Mouse (Mus musculus) limb, embryonic 10.5 days (tissue): ENCODE data around the gene Ndufs2. TPM values are rescaled to one million over a fixed set of nuclear protein-coding genes. Genes with fewer than 3 reads are reported as not detected.
A peak's percentile ranks its signal among the peaks of the same experiment; 100 is the strongest.

ENCODE experiments used
- DNase-seq: peaks from one replicate; pipeline ENCODE4 v3.0.0-alpha.2; 2017; ENCODE audit warnings: low spot score
- H3K27ac ChIP-seq: fragments of 300-500 bp; sonication (generic); 2 replicates; pipeline ENCODE4 v1.5.1; 2016; ENCODE audit warnings: mild to moderate bottlenecking
- H3K27me3 ChIP-seq: fragments of 300-500 bp; sonication (generic); 2 replicates; pipeline ENCODE4 v1.6.1; 2016; ENCODE audit warnings: low read depth, mild to moderate bottlenecking; ENCODE audit not compliant: poor library complexity, severe bottlenecking
- H3K36me3 ChIP-seq: fragments of 300-500 bp; sonication (generic); 2 replicates; pipeline ENCODE4 v1.6.1; 2016; ENCODE audit warnings: mild to moderate bottlenecking, moderate library complexity
- H3K4me1 ChIP-seq: fragments of 300-500 bp; sonication (generic); 2 replicates; pipeline ENCODE4 v1.6.1; 2016
- H3K4me3 ChIP-seq: fragments of 300-500 bp; sonication (generic); 2 replicates; pipeline ENCODE4 v1.5.1; 2016; ENCODE audit warnings: mild to moderate bottlenecking, moderate library complexity
- H3K9me3 ChIP-seq: fragments of 300-500 bp; sonication (generic); replicated peaks from 2 replicates; pipeline ENCODE4 v1.6.1; 2016; ENCODE audit warnings: mild to moderate bottlenecking
- WGBS: fragments of 180-500 bp; shearing (Covaris S2); methylation state at CpG from one replicate; pipeline ENCODE4 v1.1.7; 2016; 5-methylcytosine and 5-hydroxymethylcytosine counted together
- polyA plus RNA-seq: library from polyadenylated mRNA; unstranded; fragments of >200 nt; fragmentation: Nextera tagmentation; extraction: Ambion mirVana; gene quantifications from 2 replicates; pipeline ENCODE4 v1.2.1, GENCODE M21; 2016

Gene Ndufs2
- polyA plus RNA-seq, 1 experiment from 2014 or later, result 312 TPM

GRCm38 (mm10) chr1:171229750-171230149, 21.4 kb downstream of the Ndufs2 start:
- H3K36me3 ChIP-seq, result peaks cover 16% of the 10 kb centered on the region
- no peaks in the 10 kb centered on the region for H3K9me3 ChIP-seq
- H3K4me1 ChIP-seq, result peaks cover 32% of the 10 kb centered on the region
- peak; percentile 44 for DNase-seq
- H3K4me3 ChIP-seq, result 0 out of 2 replicates have a peak overlapping the region, but pooled peaks have one; percentile 4
- no peaks in the 10 kb centered on the region for H3K27me3 ChIP-seq
- peak overlapping the region; percentile 85 for H3K27ac ChIP-seq
- 47% methylated on average over 6 of the region's 6 CpGs for WGBS

- H3K4me1 ChIP-seq, result peaks cover 36% of the 10 kb centered on the region
These were observed 23.3 kb downstream of the Ndufs2 start for GRCm38 (mm10) chr1:171227879-171228278.

GRCm38 (mm10) chr1:171226780-171227179, 24.4 kb downstream of the Ndufs2 start:
- WGBS, result 57% methylated on average over 4 of the region's 4 CpGs
- DNase-seq, result no peak
- Histone ChIP-seq H3K4me3 (no peak overlapping the region), H3K27me3 (no peaks in the 10 kb centered on the region), H3K9me3 (no peaks in the 10 kb centered on the region), H3K27ac (no peak overlapping the region), H3K36me3 (no peaks in the 10 kb centered on the region), H3K4me1 (peaks cover 37% of the 10 kb centered on the region)

More at GRCm38 (mm10) chr1:171227879-171228278, 23.3 kb downstream of the Ndufs2 start:
- no peak overlapping the region for H3K4me3 ChIP-seq
- H3K27me3 ChIP-seq, result no peaks in the 10 kb centered on the region
- WGBS, result 80% methylated on average over 1 of the region's 1 CpGs
- H3K36me3 ChIP-seq, result no peaks in the 10 kb centered on the region
- H3K9me3 ChIP-seq, result no peaks in the 10 kb centered on the region
- DNase-seq, result no peak
- no peak overlapping the region for H3K27ac ChIP-seq

- peaks cover 32% of the 10 kb centered on the region for H3K4me1 ChIP-seq
- no peak for DNase-seq
- H3K9me3 ChIP-seq, result no peaks in the 10 kb centered on the region
- H3K36me3 ChIP-seq, result peaks cover 4% of the 10 kb centered on the region
- no peaks in the 10 kb centered on the region for H3K27me3 ChIP-seq
- WGBS, result 83% methylated on average over 5 of the region's 5 CpGs
- H3K4me3 ChIP-seq, result no peak within 1 kb of the TSS
- H3K27ac ChIP-seq, result peak within 1 kb of the TSS; percentile 25; the same call in 1 of the 2 replicates
These were observed 26.3 kb downstream of the Ndufs2 start, which contains the start of gene Apoa2 for GRCm38 (mm10) chr1:171224857-171225256. Gene Apoa2 (plus strand): TSS chr1:171225054.

- H3K4me3 ChIP-seq, result no peak overlapping the region
- no peaks in the 10 kb centered on the region for H3K9me3 ChIP-seq
- DNase-seq, result no peak
- no peak overlapping the region for H3K27ac ChIP-seq
- H3K36me3 ChIP-seq, result peaks cover 14% of the 10 kb centered on the region
- H3K4me1 ChIP-seq, result peaks cover 25% of the 10 kb centered on the region
- 81% methylated on average over 2 of the region's 2 CpGs for WGBS
- no peaks in the 10 kb centered on the region for H3K27me3 ChIP-seq
These were observed 27.4 kb downstream of the Ndufs2 start for GRCm38 (mm10) chr1:171223796-171224195.

GRCm38 (mm10) chr1:171223168-171223567, 28.0 kb downstream of the Ndufs2 start:
- Histone ChIP-seq H3K27ac (peak overlapping the region; percentile 87), H3K4me1 (peaks cover 25% of the 10 kb centered on the region), H3K36me3 (peaks cover 20% of the 10 kb centered on the region), H3K9me3 (no peaks in the 10 kb centered on the region), H3K27me3 (no peaks in the 10 kb centered on the region), H3K4me3 (peak overlapping the region; percentile 70)
- WGBS, result 83% methylated on average over 6 of the region's 6 CpGs
- DNase-seq, result no peak

GRCm38 (mm10) chr1:171222238-171223155, 28.7 kb downstream of the Ndufs2 start, which contains the start of gene Tomm40l:
Gene Tomm40l (minus strand): TSS chr1:171222514.
- H3K27me3 ChIP-seq, result no peaks in the 10 kb centered on the region
- H3K27ac ChIP-seq, result peak within 1 kb of the TSS; percentile 87
- peak; percentile 83 for DNase-seq
- no peaks in the 10 kb centered on the region for H3K9me3 ChIP-seq
- peak within 1 kb of the TSS; percentile 70 for H3K4me3 ChIP-seq
- H3K4me1 ChIP-seq, result peaks cover 25% of the 10 kb centered on the region
- 3% methylated on average over 28 of the region's 28 CpGs for WGBS
- peaks cover 20% of the 10 kb centered on the region for H3K36me3 ChIP-seq

GRCm38 (mm10) chr1:171221281-171222193, 29.7 kb downstream of the Ndufs2 start:
- H3K9me3 ChIP-seq, result no peaks in the 10 kb centered on the region
- no peaks in the 10 kb centered on the region for H3K27me3 ChIP-seq
- whole genome bisulfite sequencing, result 7% methylated on average over 22 of the region's 22 CpGs
- H3K27ac ChIP-seq, result peak overlapping the region; percentile 87
- H3K4me1 ChIP-seq, result peaks cover 25% of the 10 kb centered on the region
- H3K36me3 ChIP-seq, result peaks cover 20% of the 10 kb centered on the region
- DNase-seq, result peak; percentile 40
- peak overlapping the region; percentile 70 for H3K4me3 ChIP-seq

- peak; percentile 92 for DNase-seq
- H3K27me3 ChIP-seq, result no peaks in the 10 kb centered on the region
- H3K27ac ChIP-seq, result no peak overlapping the region; the same call in 1 of the 2 replicates
- peaks cover 20% of the 10 kb centered on the region for H3K36me3 ChIP-seq
- no peaks in the 10 kb centered on the region for H3K9me3 ChIP-seq
- WGBS, result 12% methylated on average over 10 of the region's 10 CpGs
- peaks cover 25% of the 10 kb centered on the region for H3K4me1 ChIP-seq
- peak overlapping the region; percentile 70 for H3K4me3 ChIP-seq
These were observed 30.3 kb downstream of the Ndufs2 start for GRCm38 (mm10) chr1:171220871-171221270.

- H3K27me3 ChIP-seq, result no peaks in the 10 kb centered on the region
- peaks cover 20% of the 10 kb centered on the region for H3K36me3 ChIP-seq
- 91% methylated on average over 18 of the region's 18 CpGs for WGBS
- H3K4me3 ChIP-seq, result no peak overlapping the region
- no peaks in the 10 kb centered on the region for H3K9me3 ChIP-seq
- peaks cover 9% of the 10 kb centered on the region for H3K4me1 ChIP-seq
- H3K27ac ChIP-seq, result no peak overlapping the region
- no peak for DNase-seq
These were observed 34.8 kb downstream of the Ndufs2 start for GRCm38 (mm10) chr1:171216241-171216955.

GRCm38 (mm10) chr1:171213801-171214496, 37.2 kb downstream of the Ndufs2 start, which contains the start of gene Nr1i3:
Gene Nr1i3 (plus strand): TSS chr1:171213970.
- Histone ChIP-seq H3K4me3 (no peak within 1 kb of the TSS), H3K9me3 (no peaks in the 10 kb centered on the region), H3K27me3 (no peaks in the 10 kb centered on the region), H3K27ac (no peak within 1 kb of the TSS), H3K36me3 (peaks cover 7% of the 10 kb centered on the region), H3K4me1 (no peaks in the 10 kb centered on the region)
- 74% methylated on average over 10 of the region's 10 CpGs for WGBS
- no peak for DNase-seq
